Mouse (Mus musculus) heart, embryonic 12.5 days (tissue): ENCODE results near the gene Apoh. TPM values are rescaled to one million over a fixed set of nuclear protein-coding genes. Genes with fewer than 3 reads are reported as not detected.

Experiments
- ATAC-seq: fragments of 200-750 bp; cut with Nextera tagmentation; 2 replicates; pipeline ENCODE4 v1.8.0; 2017; ENCODE audit warnings: moderate TSS enrichment, moderate library complexity; ENCODE audit not compliant: insufficient number of reproducible peaks, low FRiP score
- H3K27ac ChIP-seq: fragments of 300-500 bp; sonication (generic); 2 replicates; pipeline ENCODE4 v1.5.1; 2016; ENCODE audit warnings: mild to moderate bottlenecking, moderate library complexity; ENCODE audit not compliant: poor library complexity, severe bottlenecking
- H3K27me3 ChIP-seq: fragments of 300-500 bp; sonication (generic); replicated peaks from 2 replicates; pipeline ENCODE4 v1.6.1; 2016; ENCODE audit warnings: mild to moderate bottlenecking, moderate library complexity
- H3K36me3 ChIP-seq: fragments of 300-500 bp; sonication (generic); 2 replicates; pipeline ENCODE4 v1.6.1; 2016; ENCODE audit warnings: mild to moderate bottlenecking, moderate library complexity
- H3K4me1 ChIP-seq: fragments of 300-500 bp; sonication (generic); replicated peaks from 2 replicates; pipeline ENCODE4 v1.6.1; 2016; ENCODE audit warnings: mild to moderate bottlenecking
- H3K4me2 ChIP-seq: fragments of 300-500 bp; sonication (generic); 2 replicates; pipeline ENCODE4 v1.6.1; 2016; ENCODE audit warnings: mild to moderate bottlenecking, moderate library complexity
- H3K4me3 ChIP-seq: fragments of 300-500 bp; sonication (generic); 2 replicates; pipeline ENCODE4 v1.5.1; 2016; ENCODE audit warnings: mild to moderate bottlenecking
- H3K9ac ChIP-seq: fragments of 300-500 bp; sonication (generic); 2 replicates; pipeline ENCODE4 v1.6.1; 2016; ENCODE audit warnings: mild to moderate bottlenecking, moderate library complexity
- H3K9me3 ChIP-seq: fragments of 300-500 bp; sonication (generic); replicated peaks from 2 replicates; pipeline ENCODE4 v1.6.1; 2016; ENCODE audit warnings: mild to moderate bottlenecking, moderate library complexity
- WGBS: fragments of 180-500 bp; shearing (Covaris S2); methylation state at CpG from one replicate; pipeline ENCODE4 v1.1.7; 2016; 5-methylcytosine and 5-hydroxymethylcytosine counted together
- polyA plus RNA-seq: library from polyadenylated mRNA; unstranded; fragments of >200 nt; fragmentation: Nextera tagmentation; extraction: Ambion mirVana; gene quantifications from 2 replicates; pipeline ENCODE4 v1.2.1, GENCODE M21; 2016

Apoh gene
- polyA plus RNA-seq, 1 experiment from 2014 or later: 0.24 TPM

- WGBS: 78% methylated on average over 4 of the region's 4 CpGs
- Histone ChIP-seq H3K4me2 (no peak overlapping the region), H3K27ac (no peak overlapping the region), H3K36me3 (no peaks in the 10 kb centered on the region), H3K4me1 (peaks cover 5% of the 10 kb centered on the region; the same call in 1 of the 2 replicates), H3K4me3 (no peak overlapping the region), H3K9ac (no peak overlapping the region), H3K27me3 (no peaks in the 10 kb centered on the region), H3K9me3 (no peaks in the 10 kb centered on the region; the same call in 1 of the 2 replicates)
- no peak for ATAC-seq
These were observed 12.9 kb downstream of the Apoh start for GRCm38 (mm10) chr11:108356020-108356419.

- H3K4me2 ChIP-seq: no peak overlapping the region
- no peaks in the 10 kb centered on the region; the same call in 1 of the 2 replicates for H3K9me3 ChIP-seq
- H3K36me3 ChIP-seq: no peaks in the 10 kb centered on the region
- ATAC-seq: no peak
- no peak overlapping the region for H3K4me3 ChIP-seq
- no peak overlapping the region for H3K27ac ChIP-seq
- H3K9ac ChIP-seq: no peak overlapping the region
- no peaks in the 10 kb centered on the region for H3K27me3 ChIP-seq
- WGBS: 81% methylated on average over 6 of the region's 6 CpGs
- H3K4me1 ChIP-seq: peaks cover 3% of the 10 kb centered on the region; the same call in 1 of the 2 replicates
These were observed 15.8 kb downstream of the Apoh start for GRCm38 (mm10) chr11:108358911-108359310.

- H3K36me3 ChIP-seq: no peaks in the 10 kb centered on the region
- no peak overlapping the region for H3K27ac ChIP-seq
- WGBS: 53% methylated on average over 4 of the region's 4 CpGs
- H3K4me3 ChIP-seq: no peak overlapping the region
- H3K4me2 ChIP-seq: no peak overlapping the region
- H3K4me1 ChIP-seq: peaks cover 21% of the 10 kb centered on the region
- no peak overlapping the region for H3K9ac ChIP-seq
- no peaks in the 10 kb centered on the region for H3K27me3 ChIP-seq
- ATAC-seq: no peak
- no peaks in the 10 kb centered on the region for H3K9me3 ChIP-seq
These were observed 17.8 kb downstream of the Apoh start for GRCm38 (mm10) chr11:108360983-108361382.

GRCm38 (mm10) chr11:108362965-108363364 lies 19.8 kb downstream of the Apoh start:
- Histone ChIP-seq H3K9me3 (no peaks in the 10 kb centered on the region), H3K9ac (no peak overlapping the region), H3K36me3 (no peaks in the 10 kb centered on the region), H3K27ac (no peak overlapping the region), H3K27me3 (no peaks in the 10 kb centered on the region), H3K4me2 (no peak overlapping the region), H3K4me1 (peaks cover 21% of the 10 kb centered on the region), H3K4me3 (no peak overlapping the region)
- 87% methylated on average over 5 of the region's 5 CpGs for WGBS
- ATAC-seq: no peak

GRCm38 (mm10) chr11:108363991-108364390 lies 20.8 kb downstream of the Apoh start:
- Histone ChIP-seq H3K9ac (no peak overlapping the region), H3K4me1 (peaks cover 21% of the 10 kb centered on the region), H3K27ac (no peak overlapping the region), H3K4me3 (no peak overlapping the region), H3K4me2 (no peak overlapping the region), H3K36me3 (no peaks in the 10 kb centered on the region), H3K27me3 (no peaks in the 10 kb centered on the region), H3K9me3 (no peaks in the 10 kb centered on the region)
- ATAC-seq: no peak
- 58% methylated on average over 4 of the region's 4 CpGs for WGBS

GRCm38 (mm10) chr11:108364945-108365589 lies 21.9 kb downstream of the Apoh start:
- 28% methylated on average over 5 of the region's 7 CpGs for WGBS
- 0 out of 2 replicates have a peak, but pooled peaks have one; percentile 51 for ATAC-seq
- H3K4me1 ChIP-seq: peaks cover 21% of the 10 kb centered on the region
- H3K36me3 ChIP-seq: no peaks in the 10 kb centered on the region
- no peak overlapping the region for H3K4me3 ChIP-seq
- H3K27me3 ChIP-seq: no peaks in the 10 kb centered on the region
- no peak overlapping the region for H3K27ac ChIP-seq
- no peak overlapping the region for H3K9ac ChIP-seq
- 0 out of 2 replicates have a peak overlapping the region, but pooled peaks have one; percentile 1 for H3K4me2 ChIP-seq
- no peaks in the 10 kb centered on the region for H3K9me3 ChIP-seq

- no peak for ATAC-seq
- no peaks in the 10 kb centered on the region for H3K27me3 ChIP-seq
- H3K9me3 ChIP-seq: no peaks in the 10 kb centered on the region
- no peak overlapping the region for H3K4me3 ChIP-seq
- H3K36me3 ChIP-seq: no peaks in the 10 kb centered on the region
- no peak overlapping the region for H3K4me2 ChIP-seq
- H3K4me1 ChIP-seq: peaks cover 21% of the 10 kb centered on the region
- no peak overlapping the region for H3K9ac ChIP-seq
- 67% methylated on average over 7 of the region's 7 CpGs for WGBS
- no peak overlapping the region for H3K27ac ChIP-seq
These were observed 22.4 kb downstream of the Apoh start for GRCm38 (mm10) chr11:108365600-108365999.

- WGBS: 59% methylated on average over 1 of the region's 1 CpGs
These were observed 23.9 kb downstream of the Apoh start for GRCm38 (mm10) chr11:108367046-108367445.

GRCm38 (mm10) chr11:108376815-108377214 lies 33.7 kb downstream of the Apoh start:
- Histone ChIP-seq H3K27ac (no peak overlapping the region), H3K36me3 (no peaks in the 10 kb centered on the region), H3K27me3 (peaks cover 5% of the 10 kb centered on the region; the same call in 1 of the 2 replicates), H3K9ac (no peak overlapping the region), H3K4me3 (no peak overlapping the region), H3K9me3 (no peaks in the 10 kb centered on the region), H3K4me1 (no peaks in the 10 kb centered on the region), H3K4me2 (no peak overlapping the region)
- no peak for ATAC-seq
- 88% methylated on average over 7 of the region's 7 CpGs for WGBS

More at GRCm38 (mm10) chr11:108367046-108367445, 23.9 kb downstream of the Apoh start:
- Histone ChIP-seq H3K27ac (no peak overlapping the region), H3K4me2 (no peak overlapping the region), H3K9ac (no peak overlapping the region), H3K27me3 (no peaks in the 10 kb centered on the region), H3K4me1 (peaks cover 21% of the 10 kb centered on the region), H3K36me3 (no peaks in the 10 kb centered on the region), H3K9me3 (no peaks in the 10 kb centered on the region), H3K4me3 (no peak overlapping the region)
- no peak for ATAC-seq

GRCm38 (mm10) chr11:108377680-108378362 lies 34.7 kb downstream of the Apoh start:
- Histone ChIP-seq H3K36me3 (no peaks in the 10 kb centered on the region), H3K4me1 (no peaks in the 10 kb centered on the region), H3K4me2 (no peak overlapping the region), H3K27ac (no peak overlapping the region), H3K27me3 (peaks cover 5% of the 10 kb centered on the region; the same call in 1 of the 2 replicates), H3K9me3 (no peaks in the 10 kb centered on the region), H3K4me3 (no peak overlapping the region), H3K9ac (no peak overlapping the region)
- WGBS: 40% methylated on average over 19 of the region's 19 CpGs
- ATAC-seq: no peak

GRCm38 (mm10) chr11:108378363-108378751 lies 35.2 kb downstream of the Apoh start:
- H3K4me2 ChIP-seq: no peak overlapping the region
- ATAC-seq: no peak
- H3K27me3 ChIP-seq: peaks cover 5% of the 10 kb centered on the region; the same call in 1 of the 2 replicates
- no peak overlapping the region for H3K4me3 ChIP-seq
- no peaks in the 10 kb centered on the region for H3K4me1 ChIP-seq
- WGBS: 68% methylated on average over 4 of the region's 4 CpGs
- H3K9ac ChIP-seq: no peak overlapping the region
- H3K36me3 ChIP-seq: no peaks in the 10 kb centered on the region
- no peak overlapping the region for H3K27ac ChIP-seq
- H3K9me3 ChIP-seq: no peaks in the 10 kb centered on the region
